Mouse (Mus musculus): ENCODE results near the gene Trappc10. TPM values are rescaled to one million over a fixed set of nuclear protein-coding genes. Genes with fewer than 3 reads are reported as not detected.

Trappc10 gene
- polyA plus RNA-seq (2015; fragmentation: Illumina TruSeq; extraction: RNeasy Lipid Tissue Mini Kit (QIAGEN cat#74804); ENCODE audit: low read depth, low replicate concordance) = 56.0 TPM

GRCm38 (mm10) chr10:78244438-78245224 lies at the start of gene Trappc10:
Gene Trappc10 (minus strand): TSS chr10:78244641.

GRCm38 (mm10) chr10:78184531-78185380 lies 59.7 kb downstream of the Trappc10 start, which contains the start of gene Pwp2:
Gene Pwp2 (minus strand): TSS chr10:78185149.

GRCm38 (mm10) chr10:78169281-78170042 lies 75.0 kb downstream of the Trappc10 start, which contains the start of gene D10Jhu81e:
Gene D10Jhu81e (minus strand): TSS chr10:78169782.

Other genes with a start within 250 kb of the Trappc10 start
- gene Pfkl, start 234.6 kb downstream of the Trappc10 start, polyA plus RNA-seq (2015; fragmentation: Illumina TruSeq; extraction: RNeasy Lipid Tissue Mini Kit (QIAGEN cat#74804); ENCODE audit: low read depth, low replicate concordance) = 90.2 TPM
- gene Dnmt3l, start 202.7 kb downstream of the Trappc10 start, polyA plus RNA-seq (2015; fragmentation: Illumina TruSeq; extraction: RNeasy Lipid Tissue Mini Kit (QIAGEN cat#74804); ENCODE audit: low read depth, low replicate concordance) = not detected
- not detected for gene Aire, start 201.0 kb downstream of the Trappc10 start, polyA plus RNA-seq (2015; fragmentation: Illumina TruSeq; extraction: RNeasy Lipid Tissue Mini Kit (QIAGEN cat#74804); ENCODE audit: low read depth, low replicate concordance)
- gene Icosl, start 175.3 kb downstream of the Trappc10 start, polyA plus RNA-seq (2015; fragmentation: Illumina TruSeq; extraction: RNeasy Lipid Tissue Mini Kit (QIAGEN cat#74804); ENCODE audit: low read depth, low replicate concordance) = 4.7 TPM
- 133 TPM for gene D10Jhu81e, start 74.9 kb downstream of the Trappc10 start, polyA plus RNA-seq (2015; fragmentation: Illumina TruSeq; extraction: RNeasy Lipid Tissue Mini Kit (QIAGEN cat#74804); ENCODE audit: low read depth, low replicate concordance)
- gene Pwp2, start 59.5 kb downstream of the Trappc10 start, polyA plus RNA-seq (2015; fragmentation: Illumina TruSeq; extraction: RNeasy Lipid Tissue Mini Kit (QIAGEN cat#74804); ENCODE audit: low read depth, low replicate concordance) = 15.9 TPM
- 156 TPM for gene Agpat3, start 107.8 kb upstream of the Trappc10 start, polyA plus RNA-seq (2015; fragmentation: Illumina TruSeq; extraction: RNeasy Lipid Tissue Mini Kit (QIAGEN cat#74804); ENCODE audit: low read depth, low replicate concordance)
- 334 TPM for gene Rrp1, start 168.4 kb upstream of the Trappc10 start, polyA plus RNA-seq (2015; fragmentation: Illumina TruSeq; extraction: RNeasy Lipid Tissue Mini Kit (QIAGEN cat#74804); ENCODE audit: low read depth, low replicate concordance)
- 107 TPM for gene Cstb, start 181.0 kb upstream of the Trappc10 start, polyA plus RNA-seq (2015; fragmentation: Illumina TruSeq; extraction: RNeasy Lipid Tissue Mini Kit (QIAGEN cat#74804); ENCODE audit: low read depth, low replicate concordance)
- 74.2 TPM for gene Pdxk, start 220.3 kb upstream of the Trappc10 start, polyA plus RNA-seq (2015; fragmentation: Illumina TruSeq; extraction: RNeasy Lipid Tissue Mini Kit (QIAGEN cat#74804); ENCODE audit: low read depth, low replicate concordance)

Measured in brain, adult 10 weeks (tissue).